Mouse (Mus musculus) heart, postnatal 0 days (tissue): ENCODE results near the gene Cacnb4.

Experiments
- CTCF ChIP-seq: IDR thresholded peaks from 2 replicates; pipeline ENCODE4 v1.5.1; 2016; ENCODE audit warnings: antibody characterized with exemption, control low read depth, low read depth
- EP300 ChIP-seq: IDR thresholded peaks from 2 replicates; pipeline ENCODE4 v1.6.1; 2016; ENCODE audit warnings: antibody characterized with exemption, low read depth

- TF ChIP-seq CTCF (no peak), EP300 (no peak)
These were observed 119.7 kb downstream of the Cacnb4 start for GRCm38 (mm10) chr2:52556961-52557326.
